Mouse (Mus musculus): ENCODE data around the gene Nrbf2. TPM values are rescaled to one million over a fixed set of nuclear protein-coding genes. Genes with fewer than 3 reads are reported as not detected.

The Nrbf2 gene
- total and polyA plus RNA-seq, 2 experiments from 2014 or later, result 15.5 to 34.4 TPM

DNA sequence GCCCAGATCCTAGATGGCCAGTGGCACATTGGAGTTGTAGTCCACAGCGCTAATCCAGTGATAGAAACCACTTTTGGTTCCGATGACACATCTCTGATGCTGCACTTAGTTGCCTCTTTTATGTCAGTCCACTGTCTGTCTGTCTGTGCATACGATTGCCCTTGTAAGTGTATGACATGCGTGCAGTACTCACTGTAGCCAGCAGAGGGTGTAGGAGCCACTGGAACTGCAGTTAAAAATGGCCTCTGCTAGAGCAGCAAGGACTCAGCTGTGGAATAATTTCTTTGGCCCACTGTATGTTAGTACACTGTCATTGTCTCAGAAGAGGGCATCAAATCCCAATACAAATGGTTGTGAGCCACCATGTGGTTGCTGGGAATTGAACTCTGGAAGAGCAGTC is 38.0 kb downstream of the Nrbf2 start:
- Histone ChIP-seq H3K4me2 (ENCODE audit: low read depth, low read length, poor library complexity, severe bottlenecking) (no peak overlapping the region), H3K9me3 (ENCODE audit: low read length) (no peaks in the 10 kb centered on the region), H3K9ac (replicated peaks; ENCODE audit: low read length, poor library complexity, severe bottlenecking) (no peak overlapping the region), H3K27ac (ENCODE audit: low read depth, low read length) (no peak overlapping the region), H3K4me3 (ENCODE audit: low read depth, low read length) (no peak overlapping the region), H3K27me3 (ENCODE audit: insufficient read depth, low read length) (no peaks in the 10 kb centered on the region), H3K4me1 (ENCODE audit: insufficient read depth, low read length) (no peaks in the 10 kb centered on the region), H3K36me3 (ENCODE audit: insufficient read depth, low read length) (peaks cover 12% of the 10 kb centered on the region; the same call in 1 of the 2 replicates)
- TF ChIP-seq CTCF (IDR thresholded peaks at IDR 0.05), result peak; percentile 81
- WGBS, result 91% methylated on average over 4 of the region's 4 CpGs
- no peak for ATAC-seq (ENCODE audit: low FRiP score)
- DNase-seq (ENCODE audit: low spot score), result peak; percentile 60

GRCm38 (mm10) chr10:67230439-67230838 is 54.7 kb downstream of the Nrbf2 start:
- 88% methylated on average over 6 of the region's 6 CpGs for WGBS
- Histone ChIP-seq H3K4me3 (ENCODE audit: low read depth, low read length) (no peak overlapping the region), H3K27me3 (ENCODE audit: insufficient read depth, low read length) (no peaks in the 10 kb centered on the region), H3K9ac (replicated peaks; ENCODE audit: low read length, poor library complexity, severe bottlenecking) (no peak overlapping the region), H3K36me3 (ENCODE audit: insufficient read depth, low read length) (peaks cover 31% of the 10 kb centered on the region), H3K9me3 (ENCODE audit: low read length) (no peaks in the 10 kb centered on the region), H3K4me2 (ENCODE audit: low read depth, low read length, poor library complexity, severe bottlenecking) (no peak overlapping the region), H3K27ac (ENCODE audit: low read depth, low read length) (no peak overlapping the region), H3K4me1 (ENCODE audit: insufficient read depth, low read length) (no peaks in the 10 kb centered on the region)
- ATAC-seq (ENCODE audit: low FRiP score) (no peak), DNase-seq (ENCODE audit: low spot score) (no peak)
- TF ChIP-seq CTCF (IDR thresholded peaks at IDR 0.05), result no peak

DNA sequence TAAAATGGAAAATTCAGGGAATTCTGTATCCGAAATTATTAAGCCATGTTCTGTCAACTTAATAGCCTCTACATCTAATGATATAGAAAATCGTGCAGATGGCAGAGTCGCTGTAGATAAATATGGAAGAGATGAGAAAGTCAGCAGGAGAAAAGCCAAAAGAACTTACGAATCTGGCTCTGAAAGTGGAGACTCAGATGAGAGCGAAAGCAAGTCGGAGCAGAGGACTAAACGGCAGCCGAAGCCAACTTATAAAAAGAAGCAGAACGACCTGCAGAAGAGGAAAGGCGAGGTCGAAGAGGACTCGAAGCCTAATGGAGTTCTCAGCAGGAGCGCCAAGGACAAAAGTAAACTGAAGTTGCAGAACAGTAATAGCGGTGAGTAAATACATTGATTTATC is 58.6 kb downstream of the Nrbf2 start:
- H3K4me1 ChIP-seq (ENCODE audit: insufficient read depth, low read length), result no peaks in the 10 kb centered on the region
- 84% methylated on average over 14 of the region's 14 CpGs for WGBS
- peaks cover 23% of the 10 kb centered on the region for H3K36me3 ChIP-seq (ENCODE audit: insufficient read depth, low read length)
- H3K4me2 ChIP-seq (ENCODE audit: low read depth, low read length, poor library complexity, severe bottlenecking), result no peak overlapping the region
- no peak overlapping the region for H3K9ac ChIP-seq (replicated peaks; ENCODE audit: low read length, poor library complexity, severe bottlenecking)
- H3K27me3 ChIP-seq (ENCODE audit: insufficient read depth, low read length), result no peaks in the 10 kb centered on the region
- H3K27ac ChIP-seq (ENCODE audit: low read depth, low read length), result 0 out of 2 replicates have a peak overlapping the region, but pooled peaks have one; percentile 21
- H3K4me3 ChIP-seq (ENCODE audit: low read depth, low read length), result no peak overlapping the region
- TF ChIP-seq CTCF (IDR thresholded peaks at IDR 0.05), result no peak
- peak; percentile 15 for DNase-seq (ENCODE audit: low spot score)
- no peak for ATAC-seq (ENCODE audit: low FRiP score)
- H3K9me3 ChIP-seq (ENCODE audit: low read length), result no peaks in the 10 kb centered on the region

DNA sequence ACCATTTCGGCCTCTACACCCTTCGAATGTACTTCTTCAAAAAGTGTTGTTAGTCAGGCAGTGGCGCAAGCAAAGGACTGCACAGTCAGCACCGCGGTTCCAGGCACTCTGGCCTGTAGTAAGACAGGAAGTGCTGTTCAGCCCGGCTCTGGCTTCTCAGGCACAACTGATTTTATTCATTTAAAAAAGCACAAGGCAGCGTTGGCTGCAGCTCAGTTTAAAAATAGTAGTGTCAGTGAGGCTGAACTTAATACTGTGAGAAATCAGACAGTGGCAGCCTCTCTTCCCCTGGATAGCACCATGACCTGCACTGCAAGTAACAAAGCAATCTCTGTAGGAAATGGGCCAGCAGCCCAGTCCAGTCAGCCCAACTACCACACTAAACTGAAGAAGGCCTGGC is 59.0 kb downstream of the Nrbf2 start:
- 0 out of 2 replicates have a peak, but pooled peaks have one; percentile 44 for ATAC-seq (ENCODE audit: low FRiP score)

DNA sequence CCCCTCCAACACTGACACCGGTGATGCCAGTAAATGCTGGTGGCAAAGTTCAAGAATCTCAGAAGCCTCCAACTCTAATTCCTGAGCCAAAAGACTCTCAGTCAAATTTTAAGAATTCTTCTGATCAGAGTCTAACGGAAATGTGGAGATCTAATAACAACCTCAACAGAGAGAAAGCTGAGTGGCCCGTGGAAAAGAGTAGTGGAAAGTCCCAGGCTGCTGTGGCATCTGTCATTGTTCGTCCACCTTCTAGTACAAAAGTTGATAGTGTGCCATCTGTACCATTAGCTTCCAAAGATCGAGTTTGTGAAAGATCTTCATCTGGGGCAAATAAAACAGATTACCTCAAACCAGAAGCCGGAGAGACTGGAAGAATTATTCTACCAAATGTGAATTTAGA is 59.6 kb downstream of the Nrbf2 start:
- no peaks in the 10 kb centered on the region for H3K4me1 ChIP-seq (ENCODE audit: insufficient read depth, low read length)
- no peaks in the 10 kb centered on the region for H3K9me3 ChIP-seq (ENCODE audit: low read length)
- peaks cover 18% of the 10 kb centered on the region for H3K36me3 ChIP-seq (ENCODE audit: insufficient read depth, low read length)
- DNase-seq (ENCODE audit: low spot score), result no peak
- H3K27ac ChIP-seq (ENCODE audit: low read depth, low read length), result 0 out of 2 replicates have a peak overlapping the region, but pooled peaks have one; percentile 38
- no peak overlapping the region for H3K9ac ChIP-seq (replicated peaks; ENCODE audit: low read length, poor library complexity, severe bottlenecking)
- H3K4me2 ChIP-seq (ENCODE audit: low read depth, low read length, poor library complexity, severe bottlenecking), result no peak overlapping the region
- no peak for TF ChIP-seq CTCF (IDR thresholded peaks at IDR 0.05)
- H3K27me3 ChIP-seq (ENCODE audit: insufficient read depth, low read length), result no peaks in the 10 kb centered on the region
- H3K4me3 ChIP-seq (ENCODE audit: low read depth, low read length), result no peak overlapping the region
- ATAC-seq (ENCODE audit: low FRiP score), result no peak
- 85% methylated on average over 6 of the region's 6 CpGs for WGBS

More for the DNA sequence above, 59.0 kb downstream of the Nrbf2 start:
- H3K27me3 ChIP-seq (ENCODE audit: insufficient read depth, low read length), result no peaks in the 10 kb centered on the region
- DNase-seq (ENCODE audit: low spot score), result peak; percentile 68
- no peaks in the 10 kb centered on the region for H3K4me1 ChIP-seq (ENCODE audit: insufficient read depth, low read length)
- no peak overlapping the region for H3K4me3 ChIP-seq (ENCODE audit: low read depth, low read length)
- H3K36me3 ChIP-seq (ENCODE audit: insufficient read depth, low read length), result peaks cover 20% of the 10 kb centered on the region
- H3K9ac ChIP-seq (replicated peaks; ENCODE audit: low read length, poor library complexity, severe bottlenecking), result no peak overlapping the region
- no peaks in the 10 kb centered on the region for H3K9me3 ChIP-seq (ENCODE audit: low read length)
- TF ChIP-seq CTCF (IDR thresholded peaks at IDR 0.05), result no peak
- 72% methylated on average over 7 of the region's 7 CpGs for WGBS
- no peak overlapping the region for H3K4me2 ChIP-seq (ENCODE audit: low read depth, low read length, poor library complexity, severe bottlenecking)
- 0 out of 2 replicates have a peak overlapping the region, but pooled peaks have one; percentile 21 for H3K27ac ChIP-seq (ENCODE audit: low read depth, low read length)

DNA sequence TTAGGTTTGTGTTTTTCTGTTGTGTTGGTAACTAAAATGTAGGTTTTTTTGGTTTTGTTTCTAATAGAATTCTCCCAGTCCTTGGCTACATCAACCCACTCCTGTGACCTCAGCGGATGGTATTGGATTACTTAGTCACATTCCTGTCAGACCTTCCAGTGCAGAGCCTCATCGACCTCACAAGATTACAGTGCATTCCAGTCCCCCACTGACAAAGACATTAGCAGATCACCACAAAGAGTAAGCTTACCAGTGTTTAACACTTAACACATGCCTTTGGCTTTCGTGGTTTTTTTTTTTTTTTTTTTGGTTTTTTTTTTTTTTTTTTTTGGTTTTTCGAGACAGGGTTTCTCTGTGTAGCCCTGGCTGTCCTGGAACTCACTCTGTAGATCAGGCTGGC is 61.2 kb downstream of the Nrbf2 start:
- Histone ChIP-seq H3K27ac (ENCODE audit: low read depth, low read length) (no peak overlapping the region), H3K36me3 (ENCODE audit: insufficient read depth, low read length) (peaks cover 27% of the 10 kb centered on the region), H3K4me1 (ENCODE audit: insufficient read depth, low read length) (no peaks in the 10 kb centered on the region), H3K9ac (replicated peaks; ENCODE audit: low read length, poor library complexity, severe bottlenecking) (no peak overlapping the region), H3K4me2 (ENCODE audit: low read depth, low read length, poor library complexity, severe bottlenecking) (no peak overlapping the region), H3K4me3 (ENCODE audit: low read depth, low read length) (no peak overlapping the region), H3K27me3 (ENCODE audit: insufficient read depth, low read length) (no peaks in the 10 kb centered on the region), H3K9me3 (ENCODE audit: low read length) (no peaks in the 10 kb centered on the region)
- TF ChIP-seq CTCF (IDR thresholded peaks at IDR 0.05), result no peak
- ATAC-seq (ENCODE audit: low FRiP score) (no peak), DNase-seq (ENCODE audit: low spot score) (no peak)
- WGBS, result 79% methylated on average over 3 of the region's 4 CpGs
